Mouse (Mus musculus) left cerebral cortex, postnatal 14 days (tissue): Measurements from ENCODE around the gene Itga10. TPM values are rescaled to one million over a fixed set of nuclear protein-coding genes. Genes with fewer than 3 reads are reported as not detected.
"Not testable (repeated sequence)": the region's sequence is repeated elsewhere in the genome, so short reads cannot be mapped to it uniquely, and the experiment has no call there.

ENCODE experiments used
- DNase-seq, 2 experiments: peaks; one replicate each; pipeline ENCODE4 v3.0.0; 2021 to 2022; ENCODE audit warnings: low spot score in 2 of 2, mixed read lengths in 1 of 2
- intact Hi-C: fragments of 180-260 bp; cut with DNase I; formaldehyde crosslinking; loops from one replicate; pipeline ENCODE4 v1.15.1; 2025
- total RNA-seq, 2 experiments: library from RNA; stranded (reverse); gene quantifications; 2 replicates each; pipeline ENCODE4 v1.2.3; 2021

Gene Itga10
- total RNA-seq, 2 experiments from 2014 or later, result 1.5 to 2.5 TPM

DNA sequence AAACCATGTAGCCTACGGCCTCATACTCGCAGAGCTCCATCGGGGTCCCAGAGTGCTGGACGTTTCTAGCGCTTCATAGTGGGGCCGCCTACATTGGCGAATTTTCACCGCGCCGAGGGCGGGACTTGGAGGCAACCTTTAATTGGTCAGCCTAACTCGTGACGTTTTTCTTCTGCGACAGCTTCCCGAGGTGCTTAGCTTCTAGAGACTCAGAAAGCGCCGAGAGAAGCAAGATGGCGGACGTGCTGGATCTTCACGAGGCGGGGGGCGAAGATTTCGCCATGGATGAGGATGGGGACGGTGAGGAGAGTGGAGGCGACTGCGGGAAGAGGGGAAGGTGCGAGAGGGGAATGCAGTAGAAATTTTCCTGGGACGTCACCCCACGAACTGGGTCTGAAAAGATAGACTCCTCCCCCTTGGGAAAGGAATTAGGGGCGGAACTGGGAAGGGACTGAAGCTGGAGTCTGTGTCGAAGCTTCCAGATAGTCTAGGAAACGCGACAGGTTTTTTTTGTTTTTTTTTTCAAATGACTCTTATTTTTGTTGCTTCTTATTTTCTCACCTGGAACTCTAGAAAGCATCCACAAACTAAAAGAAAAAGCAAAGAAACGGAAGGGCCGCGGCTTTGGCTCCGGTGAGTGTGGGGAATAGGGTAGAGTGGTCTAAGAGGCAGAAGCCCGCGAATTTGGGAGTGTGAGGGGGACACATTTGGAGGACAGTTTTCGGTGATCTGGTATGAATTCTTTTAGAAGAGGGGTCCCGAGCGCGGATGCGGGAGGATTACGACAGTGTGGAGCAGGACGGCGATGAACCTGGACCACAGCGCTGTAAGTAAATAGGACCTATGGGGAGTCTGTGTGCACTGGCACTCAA, 15.4 kb upstream of the Itga10 start, which contains the start of gene Rbm8a:
TSS of gene Rbm8a (plus strand) at position 205 of the 872 bp plus-strand sequence.
- intact Hi-C loops, result loop anchor here (2.0 kb wide), 1 partner anchor 29 kb away; the partner anchor contains the start of gene Lix1l

DNA sequence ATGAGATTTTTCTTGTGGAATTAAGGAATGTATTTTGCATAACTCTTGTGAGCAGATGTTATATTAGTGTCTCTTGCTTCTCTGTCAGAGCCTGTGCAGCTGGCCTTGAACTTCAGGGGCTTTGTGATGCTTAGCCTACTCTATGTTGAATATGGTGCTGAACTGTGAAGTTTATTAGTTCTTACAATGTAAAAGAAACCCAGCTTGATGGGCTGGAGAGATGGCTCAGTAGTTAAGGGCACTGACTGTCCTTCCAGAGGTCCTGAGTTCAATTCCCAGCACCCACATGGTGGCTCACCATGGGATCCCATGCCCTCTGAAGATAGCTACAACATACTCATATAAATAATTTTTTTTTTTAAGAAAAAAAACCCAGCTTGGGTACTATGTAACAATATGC, 13.3 kb upstream of the Itga10 start:
- no peak for DNase-seq
- intact Hi-C loops, result no loop called here

More for the DNA sequence above, 15.4 kb upstream of the Itga10 start, which contains the start of gene Rbm8a:
- DNase-seq, result peak; percentile 97 to 98

DNA sequence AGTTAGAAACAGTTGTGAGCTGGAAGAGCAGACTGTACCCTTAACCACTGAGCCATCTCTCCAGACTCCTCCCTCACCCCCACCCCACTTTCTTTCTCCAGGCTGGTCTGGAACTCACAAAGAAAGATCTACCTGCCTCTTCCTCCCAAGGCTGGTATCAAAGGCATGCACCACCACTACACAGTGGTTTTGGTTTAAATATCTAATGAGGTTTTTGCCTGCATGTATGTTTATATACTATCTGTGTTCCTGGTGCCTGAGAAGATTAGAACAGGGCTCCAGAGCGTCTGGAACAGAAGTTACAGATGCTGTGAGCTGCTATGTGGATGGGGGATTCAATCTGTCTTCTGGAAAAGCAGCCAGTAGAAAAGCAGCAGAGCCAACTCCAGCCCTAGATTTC, 11.4 kb upstream of the Itga10 start:
- DNase-seq, result no peak
- intact Hi-C loops, result no loop called here

DNA sequence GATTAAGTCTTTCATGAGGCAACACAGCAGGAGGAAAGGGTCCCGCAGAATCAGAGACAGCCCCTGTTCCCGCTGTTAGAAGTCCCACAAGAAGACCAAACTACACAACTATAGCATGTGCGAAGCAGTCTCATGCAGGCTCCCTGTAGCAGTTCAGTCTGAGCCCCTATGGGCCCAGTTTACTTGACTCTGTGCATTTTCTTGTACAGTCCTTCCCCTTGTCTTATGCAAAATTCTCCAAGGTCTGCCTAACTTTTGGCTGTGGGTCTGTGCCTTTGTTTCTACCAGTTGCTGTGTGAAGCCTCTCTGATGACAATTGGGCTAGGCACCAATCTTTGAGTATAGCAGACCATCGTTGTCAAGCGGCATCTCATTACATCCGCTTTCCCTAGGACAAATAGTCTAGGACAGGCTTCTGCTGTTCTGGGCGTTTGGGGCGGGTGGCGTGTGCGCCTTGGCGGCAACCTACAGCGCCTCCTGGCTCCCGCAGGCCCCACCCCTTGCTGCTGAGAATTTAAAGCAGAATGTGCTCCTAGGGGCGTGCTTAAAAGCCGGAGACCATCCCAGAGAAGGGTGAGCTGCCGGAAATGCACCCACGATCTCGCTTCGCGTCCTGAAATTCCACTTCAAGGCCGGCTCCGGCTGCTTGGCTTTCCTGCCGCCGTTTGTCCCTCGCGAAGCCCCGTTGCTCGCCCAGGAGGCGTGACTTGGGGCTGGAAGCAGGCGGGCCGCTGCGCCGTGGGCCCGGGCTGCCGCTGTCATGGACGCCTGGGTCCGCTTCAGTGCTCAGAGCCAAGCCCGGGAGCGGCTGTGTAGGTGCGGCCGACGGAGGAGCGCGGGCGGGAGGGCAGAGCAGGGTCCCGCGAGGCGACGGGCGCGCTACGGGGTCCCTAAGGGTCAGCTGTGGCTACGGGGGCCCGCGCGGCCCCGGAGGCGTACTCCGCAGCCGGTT, 10.2 kb upstream of the Itga10 start, which contains the start of the genes Pex11b and Gm42957:
TSS of gene Pex11b (plus strand) at position 449 of the 952 bp plus-strand sequence.
TSS of gene Gm42957 (plus strand) at position 547 of the 952 bp plus-strand sequence.
- intact Hi-C loops, result loop anchor here (5.0 kb wide), 1 partner anchor 88 kb away; no protein-coding TSS in a partner anchor
- peak; percentile 72 to 89 for DNase-seq

DNA sequence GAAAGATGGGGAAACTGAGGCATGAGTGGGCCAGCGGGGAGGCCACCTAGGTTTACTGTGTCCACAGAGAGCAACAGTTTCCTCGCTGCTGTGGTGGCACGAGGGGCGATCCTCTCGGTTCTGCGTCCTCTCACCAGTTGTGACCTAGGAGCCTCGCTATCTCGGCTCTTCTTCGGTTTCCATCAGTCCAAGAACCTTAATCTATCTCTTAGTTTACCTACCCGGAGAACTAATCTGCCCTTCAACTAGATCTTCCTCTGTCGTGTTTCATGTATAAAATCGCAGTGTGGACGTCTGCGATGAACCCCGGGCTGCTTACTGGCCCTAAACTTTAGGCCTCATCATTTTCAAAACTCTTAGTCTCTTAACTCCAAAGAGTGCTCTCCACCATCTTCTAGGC, 9.5 kb upstream of the Itga10 start:
- intact Hi-C loops, result loop anchor here (5.0 kb wide), 1 partner anchor 89 kb away; no protein-coding TSS in a partner anchor
- no peak for DNase-seq

DNA sequence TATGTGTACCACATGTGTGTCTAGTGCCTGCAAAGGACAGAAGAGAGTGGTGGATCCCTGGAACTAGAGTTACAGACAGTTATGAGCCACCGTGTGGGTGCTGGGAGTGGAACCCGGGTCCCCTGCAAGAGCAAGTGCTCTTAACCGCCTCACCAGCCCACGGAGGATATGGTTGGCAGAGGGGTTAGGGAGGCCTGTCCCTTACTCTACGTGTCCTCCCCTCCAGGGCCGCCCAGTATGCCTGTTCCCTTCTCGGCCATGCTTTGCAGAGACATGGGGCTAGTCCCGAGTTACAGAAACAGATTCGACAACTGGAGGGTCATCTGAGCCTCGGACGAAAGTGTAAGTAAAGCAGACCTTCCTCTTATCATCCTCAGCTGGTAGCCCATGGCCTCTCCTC, 8.9 kb upstream of the Itga10 start:
- intact Hi-C loops, result loop anchor here (5.0 kb wide), 1 partner anchor 89 kb away; no protein-coding TSS in a partner anchor
- DNase-seq, result no peak

DNA sequence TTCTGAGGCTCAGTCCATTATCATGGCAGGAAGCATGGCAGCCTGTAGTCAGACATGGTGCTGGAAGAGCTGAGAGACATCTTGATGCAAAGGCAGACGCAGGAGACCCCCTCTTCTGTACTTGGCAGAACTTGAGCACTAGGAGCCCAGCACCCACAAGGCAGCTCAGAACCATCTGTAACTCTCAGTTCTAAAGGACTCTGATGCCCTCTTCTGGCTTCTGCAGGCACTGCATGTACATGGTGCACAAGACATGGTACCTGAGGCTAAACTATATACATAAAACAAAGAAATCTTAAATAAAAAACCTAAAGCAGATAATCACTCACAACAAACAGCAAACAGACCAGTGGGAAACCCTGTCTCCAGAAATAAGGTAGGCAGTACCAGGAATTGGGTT, 6.2 kb upstream of the Itga10 start:
- peak; percentile 59 to 66 for DNase-seq

DNA sequence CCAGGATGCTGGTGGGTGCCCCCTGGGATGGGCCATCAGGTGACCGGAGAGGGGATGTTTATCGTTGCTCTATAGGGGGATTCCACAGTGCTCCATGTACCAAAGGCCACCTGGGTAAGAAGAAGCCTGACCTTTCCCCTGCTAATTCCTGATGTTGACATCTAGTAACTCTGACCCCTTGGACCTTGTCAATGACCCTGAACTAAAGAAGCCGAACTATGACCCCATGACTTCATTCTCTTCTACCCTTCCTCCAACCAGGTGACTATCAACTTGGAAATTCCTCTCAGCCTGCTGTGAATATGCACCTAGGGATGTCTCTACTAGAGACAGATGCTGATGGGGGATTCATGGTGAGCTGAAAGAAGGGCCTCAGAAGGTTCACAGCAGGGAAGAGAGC, 2.0 kb downstream of the Itga10 start:
- no peak for DNase-seq
- intact Hi-C loops, result no loop called here

More for the DNA sequence above, 6.2 kb upstream of the Itga10 start:
- intact Hi-C loops, result loop anchor here (5.0 kb wide), 1 partner anchor 92 kb away; no protein-coding TSS in a partner anchor

DNA sequence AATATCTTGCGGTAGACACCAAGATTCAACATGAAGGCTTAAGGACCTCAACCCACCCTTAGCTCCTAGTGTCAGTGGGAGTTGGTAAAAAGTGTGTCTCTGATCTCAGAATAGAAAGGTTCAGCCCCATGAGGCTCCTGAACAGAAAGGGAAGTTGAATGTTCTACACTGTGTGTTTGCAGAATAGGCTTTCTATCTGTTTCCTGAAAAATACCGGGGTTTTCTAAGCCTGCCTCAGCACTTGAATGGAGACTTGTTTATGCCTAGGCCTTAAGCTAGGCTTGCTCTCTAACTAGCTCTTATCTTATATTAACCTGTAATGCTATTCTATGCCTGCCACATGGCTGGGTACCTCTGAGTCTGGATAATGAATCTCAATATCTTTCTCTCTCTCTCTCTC, 15.5 kb downstream of the Itga10 start:
- intact Hi-C loops, result no loop called here
- DNase-seq, result no peak

DNA sequence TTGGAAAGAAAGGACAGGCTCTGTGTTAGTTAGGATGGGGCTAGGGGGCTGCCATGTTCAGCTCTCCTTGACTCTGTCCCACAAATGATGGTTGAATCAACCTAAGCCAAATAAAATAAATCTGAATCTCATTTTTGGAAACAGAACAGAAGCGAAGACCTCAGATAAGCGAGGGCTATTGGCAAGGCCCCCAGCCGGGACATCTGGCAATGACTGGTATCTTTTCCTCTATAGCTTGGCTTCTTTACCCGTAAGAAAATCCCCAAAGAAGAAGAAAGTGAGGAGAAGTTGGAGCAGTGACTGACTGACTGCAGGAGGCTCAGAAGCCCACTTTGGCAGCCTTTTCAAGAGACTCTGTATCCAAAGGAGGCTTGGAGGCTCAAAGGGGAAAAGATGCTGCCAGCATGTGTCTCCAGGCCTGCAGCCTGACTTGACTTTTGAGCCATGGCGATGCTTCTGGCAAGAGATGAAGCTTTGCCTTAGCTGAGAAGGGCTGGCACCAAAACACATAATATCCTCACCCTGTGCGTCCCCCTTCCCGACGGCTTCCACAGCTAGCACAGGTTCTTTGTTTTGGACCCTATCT, 17.4 kb downstream of the Itga10 start:
- intact Hi-C loops, result no loop called here
- DNase-seq, result no peak

DNA sequence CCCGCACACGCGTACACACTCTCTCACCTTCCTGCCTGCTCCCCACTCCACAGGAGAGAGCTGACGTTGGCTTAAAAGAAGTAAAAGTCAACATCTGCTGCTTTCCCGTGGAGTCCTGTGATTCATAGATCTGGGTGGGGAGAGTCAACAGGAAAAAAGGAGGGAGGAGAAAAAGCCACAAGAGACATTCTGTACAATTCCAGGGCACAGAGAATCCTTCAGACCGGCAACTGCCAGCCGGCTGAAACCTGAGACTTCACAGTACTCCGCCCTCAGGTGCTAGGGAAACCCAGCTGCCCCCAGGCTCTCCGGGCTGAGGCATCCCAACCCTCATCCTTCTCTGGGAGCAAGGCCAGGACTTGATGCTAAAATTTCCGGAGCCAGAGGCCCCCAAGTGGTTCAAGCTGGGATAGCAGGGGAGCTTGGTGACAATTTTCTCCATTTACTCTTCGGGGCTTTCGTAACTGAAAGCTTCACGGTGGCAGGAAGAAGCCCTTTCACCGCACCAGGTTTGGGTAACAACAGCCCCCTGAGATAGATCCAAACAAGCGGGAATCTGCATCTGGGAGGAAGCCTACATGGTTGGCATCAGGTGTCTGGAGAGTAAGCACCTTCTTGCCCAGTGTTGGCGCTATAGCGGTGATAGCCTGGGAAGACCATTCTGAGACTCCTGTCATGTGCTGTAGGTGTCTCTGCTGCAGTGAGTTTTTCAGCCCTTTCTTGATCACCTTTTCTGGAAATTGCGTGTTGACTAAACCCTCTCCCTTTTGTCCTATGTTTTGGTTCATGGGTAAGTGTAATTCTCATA, 18.3 kb downstream of the Itga10 start:
- peak; percentile 89 to 92 for DNase-seq
- intact Hi-C loops, result no loop called here

DNA sequence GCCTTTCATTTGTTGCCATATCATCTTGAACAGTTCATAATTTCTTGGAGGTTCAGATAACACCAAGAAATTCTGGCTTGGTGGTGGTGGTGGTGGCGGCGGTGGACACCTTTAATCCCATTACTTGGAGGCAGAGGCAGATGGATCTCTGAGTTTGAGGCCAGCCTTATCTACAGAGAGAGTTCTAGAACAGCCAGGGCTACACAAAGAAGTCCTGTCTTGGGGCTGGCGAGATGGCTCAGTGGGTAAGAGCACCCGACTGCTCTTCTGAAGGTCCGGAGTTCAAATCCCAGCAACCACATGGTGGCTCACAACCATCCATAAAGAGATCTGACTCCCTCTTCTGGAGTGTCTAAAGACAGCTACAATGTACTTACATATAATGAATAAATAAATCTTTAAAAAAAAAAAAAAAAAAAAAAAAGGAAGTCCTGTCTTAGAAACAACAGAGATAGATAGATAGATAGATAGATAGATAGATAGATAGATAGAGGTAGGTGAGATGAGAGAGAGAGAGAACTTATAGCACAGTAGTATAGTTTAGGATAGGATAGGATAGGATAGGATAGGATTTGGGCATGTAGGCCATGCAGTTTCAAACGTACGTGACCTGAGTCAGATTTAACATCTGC, 20.5 kb downstream of the Itga10 start:
- DNase-seq, intact Hi-C loops: not testable (repeated sequence)

DNA sequence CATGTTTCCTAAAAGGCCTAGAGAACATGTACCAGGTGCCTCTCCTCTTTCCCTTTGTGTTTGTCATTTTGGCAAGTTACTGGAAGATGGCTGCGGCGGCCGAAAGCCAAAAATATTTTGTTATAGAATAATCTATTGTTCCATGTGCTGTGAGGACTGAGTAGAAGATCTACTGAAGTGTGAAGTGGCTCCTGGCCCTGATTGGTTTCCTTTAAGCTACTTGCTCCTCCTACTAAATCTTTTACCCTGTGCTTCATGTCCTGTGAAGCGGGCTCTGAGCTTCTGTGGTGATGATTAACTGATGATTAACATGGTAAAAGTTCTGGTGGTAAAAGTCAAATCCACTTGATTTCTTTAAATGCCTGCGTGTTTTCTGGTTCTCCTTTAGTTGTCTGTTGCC, 21.5 kb downstream of the Itga10 start:
- intact Hi-C loops, result no loop called here
- no peak for DNase-seq

DNA sequence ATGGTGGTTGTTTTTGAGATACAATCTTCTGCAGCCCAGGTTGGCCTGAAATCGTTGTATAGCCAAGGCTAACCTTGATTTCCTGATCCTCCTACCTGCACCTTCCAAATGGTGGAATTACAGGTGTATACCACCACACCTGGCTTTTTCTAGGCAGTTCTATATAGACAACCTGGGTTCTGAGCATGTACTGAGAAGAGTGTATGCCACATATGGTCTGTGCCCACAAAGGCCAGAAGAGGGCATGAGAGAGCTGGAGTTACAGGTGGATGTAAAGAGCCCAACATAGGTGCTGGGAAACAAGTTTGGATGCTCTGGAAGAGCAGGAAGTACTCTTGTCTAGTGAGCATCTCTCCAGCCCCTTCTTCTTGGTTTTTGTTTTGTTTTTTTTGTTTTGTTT, 21.9 kb downstream of the Itga10 start:
- no peak for DNase-seq
- intact Hi-C loops, result no loop called here

DNA sequence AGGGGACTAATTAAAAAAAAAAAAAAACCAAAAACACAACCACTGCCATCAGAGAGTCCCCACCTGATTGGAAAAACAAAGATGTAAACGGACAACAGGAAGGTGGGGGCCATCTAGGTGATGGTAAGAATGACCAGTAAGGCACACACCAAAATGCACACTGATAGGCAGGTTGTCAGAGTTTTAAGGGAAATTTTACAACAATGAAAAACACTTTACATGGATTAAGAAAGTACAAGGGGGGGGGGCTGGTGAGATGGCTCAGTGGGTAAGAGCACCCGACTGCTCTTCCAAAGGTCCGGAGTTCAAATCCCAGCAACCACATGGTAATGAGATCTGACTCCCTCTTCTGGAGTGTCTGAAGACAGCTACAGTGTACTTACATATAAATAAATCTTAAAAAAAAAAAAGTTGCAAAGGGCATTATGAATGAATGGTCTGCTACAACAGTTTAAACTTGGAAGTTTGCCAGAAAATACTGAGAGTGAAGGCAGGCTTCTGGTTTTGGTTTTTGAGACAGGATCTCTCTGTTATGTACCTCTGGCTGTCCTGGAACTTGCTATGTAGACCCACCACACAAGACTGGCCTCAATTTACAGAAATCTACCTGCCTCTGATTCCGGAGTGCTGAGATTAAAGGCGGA, 23.2 kb downstream of the Itga10 start:
- no peak for DNase-seq
- intact Hi-C loops, result no loop called here

DNA sequence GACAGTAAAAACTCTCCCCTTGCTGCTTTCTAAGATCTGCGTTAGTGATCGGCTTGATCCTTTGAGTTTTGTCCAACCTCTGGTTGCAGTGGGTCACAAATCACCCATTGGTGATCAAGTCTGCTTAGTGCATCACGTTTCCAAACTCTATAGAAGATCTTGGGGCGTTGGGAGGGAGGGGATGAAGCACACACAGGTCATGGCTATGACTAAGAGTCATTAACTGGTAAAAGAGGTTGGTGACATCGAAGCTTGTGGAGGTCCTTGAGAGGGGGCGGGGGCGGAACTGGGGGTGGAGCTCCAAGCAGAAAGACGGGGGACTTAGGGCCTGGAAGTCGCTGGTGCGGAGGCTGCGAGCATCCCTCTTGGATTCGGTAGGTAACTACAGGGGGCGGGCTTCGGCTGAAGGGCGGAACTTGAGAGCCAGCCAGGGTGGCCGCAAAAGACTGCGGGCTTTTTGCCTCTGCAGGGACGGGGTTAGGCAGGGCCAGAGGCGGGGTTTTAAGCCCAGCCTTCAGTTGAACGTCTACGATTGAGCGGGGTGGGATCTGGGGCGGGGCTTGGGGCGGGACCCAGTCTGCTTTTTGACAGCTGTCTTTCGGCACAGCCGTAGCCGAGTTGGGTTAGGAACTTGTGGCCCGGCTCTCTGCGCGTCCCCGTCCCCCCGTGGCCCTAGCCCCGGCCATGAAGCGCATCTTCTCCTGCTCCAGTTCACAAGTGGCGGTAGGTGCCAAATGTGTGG, 24.5 kb downstream of the Itga10 start, which contains the start of gene Ankrd35:
TSS of gene Ankrd35 (plus strand) at position 405 of the 742 bp plus-strand sequence.
- DNase-seq, result peak; percentile 67 to 69
- intact Hi-C loops, result no loop called here

DNA sequence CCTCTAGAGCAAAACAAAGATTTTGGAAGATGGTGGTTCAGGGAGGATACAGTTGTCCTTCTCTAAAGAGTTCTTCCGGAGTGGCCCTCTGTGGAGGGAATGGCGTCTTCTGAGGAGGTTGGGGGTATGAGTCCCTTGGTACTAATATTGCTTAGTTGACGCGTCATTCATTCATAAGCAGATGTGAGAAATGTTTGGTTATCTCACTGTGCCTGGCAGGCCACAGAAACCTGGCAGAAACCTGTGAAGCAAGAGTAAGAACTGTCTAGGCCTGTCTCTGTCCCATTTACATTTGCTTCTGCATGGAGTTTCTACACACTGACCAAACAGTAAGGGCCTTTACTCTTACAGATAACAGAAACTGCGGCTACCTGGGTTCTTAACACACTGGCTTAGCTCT, 26.1 kb downstream of the Itga10 start:
- DNase-seq, result no peak
- intact Hi-C loops, result no loop called here
